Mouse (Mus musculus) bone marrow, adult 2 months (tissue): ENCODE measurements around the gene Gm21293. TPM values are rescaled to one million over a fixed set of nuclear protein-coding genes. Genes with fewer than 3 reads are reported as not detected.
"Not testable (repeated sequence)": the region's sequence is repeated elsewhere in the genome, so short reads cannot be mapped to it uniquely, and the experiment has no call there.

Source experiments
- H3K27ac ChIP-seq: fragments of 200-500 bp; 2 replicates; pipeline ENCODE4 v1.5.1; 2012; ENCODE audit warnings: low read depth, mild to moderate bottlenecking, control low read depth, inconsistent platforms, low read length; ENCODE audit not compliant: control insufficient read depth, poor library complexity, insufficient read depth
- H3K4me1 ChIP-seq: fragments of 200-500 bp; 2 replicates; pipeline ENCODE4 v1.6.1; 2011; ENCODE audit warnings: low read length; ENCODE audit not compliant: control insufficient read depth, insufficient read depth
- H3K4me3 ChIP-seq: fragments of 200-500 bp; replicated peaks from 2 replicates; pipeline ENCODE3; 2011; ENCODE audit warnings: mild to moderate bottlenecking, low read depth, low read length, control low read depth; ENCODE audit not compliant: control insufficient read depth
- CTCF ChIP-seq: fragments of 200-500 bp; IDR thresholded peaks from 2 replicates; pipeline ENCODE4 v1.5.1; 2011; ENCODE audit warnings: low read length, control low read depth; ENCODE audit not compliant: control insufficient read depth, insufficient read depth
- POLR2A ChIP-seq: fragments of 200-500 bp; IDR thresholded peaks from 2 replicates; pipeline ENCODE4 v1.6.1; 2011; ENCODE audit warnings: low read depth, mild to moderate bottlenecking, control low read depth, low read length, borderline replicate concordance; ENCODE audit not compliant: control insufficient read depth
- WGBS: fragments of 180-500 bp; shearing (Covaris S2); methylation state at CpG from one replicate; pipeline ENCODE4 v1.1.7; 2018; 5-methylcytosine and 5-hydroxymethylcytosine counted together
- polyA plus RNA-seq: library from polyadenylated mRNA; stranded (reverse); fragments of >200 nt; gene quantifications from 2 replicates; pipeline ENCODE4 v1.2.4, GENCODE M21; 2011; ENCODE audit warnings: low replicate concordance; ENCODE audit not compliant: missing spikeins, insufficient read depth, insufficient read length

Gm21293 gene
- not detected in 2 replicates for polyA plus RNA-seq

DNA sequence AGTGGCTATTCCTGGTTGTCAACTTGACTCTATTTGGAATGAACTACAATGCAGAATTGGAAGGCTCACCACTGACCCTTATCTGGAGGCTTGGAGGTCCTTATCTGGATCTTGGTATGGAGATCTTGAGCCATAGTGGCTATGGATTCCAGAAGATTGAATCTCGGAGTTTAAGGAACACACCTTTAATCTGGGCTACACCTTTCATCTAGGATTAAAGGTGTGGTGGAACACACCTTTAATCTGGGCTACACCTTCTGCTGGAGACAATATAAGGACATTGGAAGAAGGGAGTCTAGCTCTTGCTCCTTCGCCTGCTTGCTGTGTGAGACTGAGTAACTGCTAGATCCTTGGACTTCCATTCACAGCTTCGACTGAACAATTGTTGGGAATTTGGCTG is at the start of gene Gm21293:
TSS of gene Gm21293 (plus strand) at position 301 of the 400 bp plus-strand sequence.
- H3K27ac ChIP-seq, H3K4me3 ChIP-seq, H3K4me1 ChIP-seq: not testable (repeated sequence)
- WGBS, result no CpG with 5 or more reads among the region's 3 CpGs

- WGBS, result 71% methylated on average over 3 of the region's 3 CpGs
- TF ChIP-seq POLR2A, result no peak
- TF ChIP-seq CTCF, result no peak
- Histone ChIP-seq H3K4me1 (no peaks in the 10 kb centered on the region), H3K4me3 (no peak overlapping the region), H3K27ac (no peak overlapping the region)
Observed at GRCm38 (mm10) chr10:104110044-104110443, 32.7 kb upstream of the Gm21293 start.

GRCm38 (mm10) chr10:104118312-104118711 is 24.5 kb upstream of the Gm21293 start:
- no peak overlapping the region for H3K27ac ChIP-seq
- 68% methylated on average over 2 of the region's 2 CpGs for WGBS
- no peaks in the 10 kb centered on the region for H3K4me1 ChIP-seq
- no peak overlapping the region for H3K4me3 ChIP-seq
- TF ChIP-seq POLR2A (no peak), CTCF (no peak)

DNA sequence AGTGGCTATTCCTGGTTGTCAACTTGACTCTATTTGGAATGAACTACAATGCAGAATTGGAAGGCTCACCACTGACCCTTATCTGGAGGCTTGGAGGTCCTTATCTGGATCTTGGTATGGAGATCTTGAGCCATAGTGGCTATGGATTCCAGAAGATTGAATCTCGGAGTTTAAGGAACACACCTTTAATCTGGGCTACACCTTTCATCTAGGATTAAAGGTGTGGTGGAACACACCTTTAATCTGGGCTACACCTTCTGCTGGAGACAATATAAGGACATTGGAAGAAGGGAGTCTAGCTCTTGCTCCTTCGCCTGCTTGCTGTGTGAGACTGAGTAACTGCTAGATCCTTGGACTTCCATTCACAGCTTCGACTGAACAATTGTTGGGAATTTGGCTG is 8.4 kb downstream of the Gm21293 start, which contains the start of gene Gm6763:
TSS of gene Gm6763 (plus strand) at position 301 of the 400 bp plus-strand sequence.
- H3K4me3 ChIP-seq, H3K4me1 ChIP-seq, H3K27ac ChIP-seq: not testable (repeated sequence)
- WGBS, result no CpG with 5 or more reads among the region's 3 CpGs

DNA sequence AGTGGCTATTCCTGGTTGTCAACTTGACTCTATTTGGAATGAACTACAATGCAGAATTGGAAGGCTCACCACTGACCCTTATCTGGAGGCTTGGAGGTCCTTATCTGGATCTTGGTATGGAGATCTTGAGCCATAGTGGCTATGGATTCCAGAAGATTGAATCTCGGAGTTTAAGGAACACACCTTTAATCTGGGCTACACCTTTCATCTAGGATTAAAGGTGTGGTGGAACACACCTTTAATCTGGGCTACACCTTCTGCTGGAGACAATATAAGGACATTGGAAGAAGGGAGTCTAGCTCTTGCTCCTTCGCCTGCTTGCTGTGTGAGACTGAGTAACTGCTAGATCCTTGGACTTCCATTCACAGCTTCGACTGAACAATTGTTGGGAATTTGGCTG is 16.9 kb downstream of the Gm21293 start, which contains the start of gene Gm8764:
TSS of gene Gm8764 (plus strand) at position 301 of the 400 bp plus-strand sequence.
- H3K4me3 ChIP-seq, H3K27ac ChIP-seq, H3K4me1 ChIP-seq: not testable (repeated sequence)
- no CpG with 5 or more reads among the region's 3 CpGs for WGBS

DNA sequence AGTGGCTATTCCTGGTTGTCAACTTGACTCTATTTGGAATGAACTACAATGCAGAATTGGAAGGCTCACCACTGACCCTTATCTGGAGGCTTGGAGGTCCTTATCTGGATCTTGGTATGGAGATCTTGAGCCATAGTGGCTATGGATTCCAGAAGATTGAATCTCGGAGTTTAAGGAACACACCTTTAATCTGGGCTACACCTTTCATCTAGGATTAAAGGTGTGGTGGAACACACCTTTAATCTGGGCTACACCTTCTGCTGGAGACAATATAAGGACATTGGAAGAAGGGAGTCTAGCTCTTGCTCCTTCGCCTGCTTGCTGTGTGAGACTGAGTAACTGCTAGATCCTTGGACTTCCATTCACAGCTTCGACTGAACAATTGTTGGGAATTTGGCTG is 25.4 kb downstream of the Gm21293 start, which contains the start of gene Gm21304:
TSS of gene Gm21304 (plus strand) at position 301 of the 400 bp plus-strand sequence.
- no CpG with 5 or more reads among the region's 3 CpGs for WGBS
- H3K27ac ChIP-seq, H3K4me3 ChIP-seq, H3K4me1 ChIP-seq: not testable (repeated sequence)

DNA sequence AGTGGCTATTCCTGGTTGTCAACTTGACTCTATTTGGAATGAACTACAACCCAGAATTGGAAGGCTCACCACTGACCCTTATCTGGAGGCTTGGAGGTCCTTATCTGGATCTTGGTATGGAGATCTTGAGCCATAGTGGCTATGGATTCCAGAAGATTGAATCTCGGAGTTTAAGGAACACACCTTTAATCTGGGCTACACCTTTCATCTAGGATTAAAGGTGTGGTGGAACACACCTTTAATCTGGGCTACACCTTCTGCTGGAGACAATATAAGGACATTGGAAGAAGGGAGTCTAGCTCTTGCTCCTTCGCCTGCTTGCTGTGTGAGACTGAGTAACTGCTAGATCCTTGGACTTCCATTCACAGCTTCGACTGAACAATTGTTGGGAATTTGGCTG is 33.9 kb downstream of the Gm21293 start, which contains the start of gene Gm21312:
TSS of gene Gm21312 (plus strand) at position 301 of the 400 bp plus-strand sequence.
- WGBS, result no CpG with 5 or more reads among the region's 3 CpGs
- not testable (repeated sequence) for H3K4me1 ChIP-seq, H3K27ac ChIP-seq, H3K4me3 ChIP-seq

- H3K27ac ChIP-seq, H3K4me1 ChIP-seq, H3K4me3 ChIP-seq: not testable (repeated sequence)
- no CpG with 5 or more reads among the region's 3 CpGs for WGBS
Observed at GRCm38 (mm10) chr10:104185233-104185632, 42.4 kb downstream of the Gm21293 start, which contains the start of gene Gm20765. Gm20765 (plus strand) TSS chr10:104185533.

DNA sequence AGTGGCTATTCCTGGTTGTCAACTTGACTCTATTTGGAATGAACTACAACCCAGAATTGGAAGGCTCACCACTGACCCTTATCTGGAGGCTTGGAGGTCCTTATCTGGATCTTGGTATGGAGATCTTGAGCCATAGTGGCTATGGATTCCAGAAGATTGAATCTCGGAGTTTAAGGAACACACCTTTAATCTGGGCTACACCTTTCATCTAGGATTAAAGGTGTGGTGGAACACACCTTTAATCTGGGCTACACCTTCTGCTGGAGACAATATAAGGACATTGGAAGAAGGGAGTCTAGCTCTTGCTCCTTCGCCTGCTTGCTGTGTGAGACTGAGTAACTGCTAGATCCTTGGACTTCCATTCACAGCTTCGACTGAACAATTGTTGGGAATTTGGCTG is 51.0 kb downstream of the Gm21293 start, which contains the start of gene Gm4340:
TSS of gene Gm4340 (plus strand) at position 301 of the 400 bp plus-strand sequence.
- H3K4me3 ChIP-seq, result not testable (repeated sequence)

More for the DNA sequence above, 51.0 kb downstream of the Gm21293 start, which contains the start of gene Gm4340:
- WGBS, result no CpG with 5 or more reads among the region's 3 CpGs
- not testable (repeated sequence) for H3K4me1 ChIP-seq, H3K27ac ChIP-seq

Other genes starting within 250 kb of the Gm21293 start
- gene Gm6763, start 8.5 kb downstream of the Gm21293 start, polyA plus RNA-seq, result not detected in 2 replicates
- not detected in 2 replicates for gene Gm8764, start 17.0 kb downstream of the Gm21293 start, polyA plus RNA-seq
- not detected in 2 replicates for gene Gm21304, start 25.5 kb downstream of the Gm21293 start, polyA plus RNA-seq
- not detected in 2 replicates for gene Gm21312, start 34.0 kb downstream of the Gm21293 start, polyA plus RNA-seq
- not detected in 2 replicates for gene Gm20765, start 42.5 kb downstream of the Gm21293 start, polyA plus RNA-seq
- not detected in 2 replicates for gene Gm4340, start 51.1 kb downstream of the Gm21293 start, polyA plus RNA-seq